Mouse (Mus musculus): Measurements from ENCODE around the gene Zfp784.
A peak's percentile ranks its signal among the peaks of the same experiment; 100 is the strongest.
"Not testable (repeated sequence)": the region's sequence is repeated elsewhere in the genome, so short reads cannot be mapped to it uniquely, and the experiment has no call there.

The Zfp784 gene

DNA sequence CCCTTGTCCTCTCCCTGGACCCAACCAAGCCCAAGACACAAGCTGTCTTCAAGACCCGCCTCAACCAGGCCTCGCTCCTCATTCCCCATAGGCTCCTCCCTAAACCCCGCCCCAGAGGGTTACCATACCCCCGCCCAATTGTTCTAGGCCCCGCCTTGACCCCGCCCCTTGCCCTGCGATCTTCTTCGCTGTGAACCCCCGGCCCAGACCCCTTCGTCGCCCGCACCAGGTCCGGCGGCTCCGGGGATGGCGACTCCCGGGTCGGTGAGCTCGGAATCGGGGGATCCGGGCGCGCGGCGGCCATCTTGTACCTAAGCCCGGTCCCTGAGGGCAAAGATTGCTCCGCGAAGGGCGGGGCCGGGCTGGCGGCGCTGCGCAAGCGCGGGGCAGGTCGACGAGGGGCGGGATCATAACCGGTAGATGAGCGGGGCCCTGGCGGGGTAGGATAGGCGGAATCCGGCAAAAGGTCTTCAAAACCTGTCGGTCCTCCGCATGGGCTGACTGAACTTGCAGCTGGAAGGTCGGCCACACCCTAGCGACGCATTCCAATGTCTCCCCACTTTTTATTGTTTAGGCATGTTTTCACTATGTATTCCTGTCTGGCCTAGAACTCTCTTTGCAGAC lies at the start of gene Zfp784:
Gene Zfp784, minus strand, starts transcription at position 338 of the 624 bp plus-strand sequence.
- DNase-seq (ENCODE audit: low read depth, low spot score), result peak; percentile 81

DNA sequence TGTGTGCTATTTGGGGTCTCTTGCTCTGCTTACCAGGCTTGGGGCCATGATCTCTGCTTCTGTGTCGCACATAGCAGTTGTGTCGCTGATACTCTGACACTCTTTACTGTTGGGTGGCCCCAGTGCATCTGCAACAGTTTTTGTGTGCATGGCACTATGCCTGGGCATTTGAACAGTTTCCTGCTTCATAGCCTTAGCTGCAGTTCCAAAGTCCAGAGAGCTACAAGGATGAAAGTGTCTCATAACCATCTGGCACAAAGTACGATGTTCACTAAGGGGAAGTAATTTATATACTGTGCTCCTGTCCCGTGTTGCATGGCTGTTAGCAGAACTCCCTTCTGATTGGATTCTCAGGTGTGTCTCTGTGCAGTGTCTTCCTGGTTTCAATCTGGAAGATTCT lies 49.6 kb upstream of the Zfp784 start:
- DNase-seq (ENCODE audit: low read depth, low spot score), result no peak

DNA sequence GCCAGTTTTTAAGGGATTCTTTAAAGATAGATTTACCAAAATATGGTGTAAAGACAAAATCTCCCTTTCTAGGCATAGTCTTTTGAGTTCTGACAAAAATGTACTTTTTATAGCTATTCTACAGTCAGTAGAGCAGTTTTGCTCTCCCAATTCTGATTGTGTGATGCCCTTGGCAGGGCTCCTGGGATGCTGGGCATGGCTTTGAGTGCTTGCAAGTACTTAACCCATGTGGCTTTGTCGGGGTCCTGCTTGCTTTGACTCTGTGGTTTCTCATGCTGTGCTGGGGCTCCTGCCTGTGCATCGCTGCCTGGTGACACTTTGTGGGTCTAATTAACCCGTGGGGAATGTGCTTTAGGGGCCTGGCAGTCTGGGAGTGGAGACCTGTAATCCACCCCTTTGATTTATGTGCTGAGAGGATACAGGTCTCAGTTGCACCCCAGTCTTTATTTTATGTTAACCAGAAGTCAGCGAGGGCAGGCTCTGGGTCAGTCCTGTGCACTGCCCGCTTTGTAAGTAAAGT lies 48.7 kb upstream of the Zfp784 start:
- no peak for DNase-seq (ENCODE audit: low read depth, low spot score)

DNA sequence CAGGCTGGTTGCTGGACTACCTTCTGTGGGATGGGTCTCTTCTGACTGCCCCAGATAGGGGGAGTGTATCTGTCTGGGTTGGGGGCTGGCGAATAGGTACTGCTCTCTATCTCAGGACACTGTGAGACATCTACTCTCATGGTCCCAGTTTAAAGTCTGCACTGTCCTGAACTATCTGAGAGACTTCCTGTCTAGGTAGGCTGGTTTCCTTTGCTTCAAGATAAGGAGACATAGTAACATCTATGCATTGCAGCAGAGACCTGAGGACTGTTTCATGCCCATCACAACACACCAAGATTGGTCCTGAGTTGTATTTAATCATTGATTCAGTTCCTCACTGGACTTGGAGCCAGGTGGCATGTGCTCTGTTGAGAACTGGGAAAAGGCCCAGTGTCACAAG lies 47.3 kb upstream of the Zfp784 start:
- no peak for DNase-seq (ENCODE audit: low read depth, low spot score)

DNA sequence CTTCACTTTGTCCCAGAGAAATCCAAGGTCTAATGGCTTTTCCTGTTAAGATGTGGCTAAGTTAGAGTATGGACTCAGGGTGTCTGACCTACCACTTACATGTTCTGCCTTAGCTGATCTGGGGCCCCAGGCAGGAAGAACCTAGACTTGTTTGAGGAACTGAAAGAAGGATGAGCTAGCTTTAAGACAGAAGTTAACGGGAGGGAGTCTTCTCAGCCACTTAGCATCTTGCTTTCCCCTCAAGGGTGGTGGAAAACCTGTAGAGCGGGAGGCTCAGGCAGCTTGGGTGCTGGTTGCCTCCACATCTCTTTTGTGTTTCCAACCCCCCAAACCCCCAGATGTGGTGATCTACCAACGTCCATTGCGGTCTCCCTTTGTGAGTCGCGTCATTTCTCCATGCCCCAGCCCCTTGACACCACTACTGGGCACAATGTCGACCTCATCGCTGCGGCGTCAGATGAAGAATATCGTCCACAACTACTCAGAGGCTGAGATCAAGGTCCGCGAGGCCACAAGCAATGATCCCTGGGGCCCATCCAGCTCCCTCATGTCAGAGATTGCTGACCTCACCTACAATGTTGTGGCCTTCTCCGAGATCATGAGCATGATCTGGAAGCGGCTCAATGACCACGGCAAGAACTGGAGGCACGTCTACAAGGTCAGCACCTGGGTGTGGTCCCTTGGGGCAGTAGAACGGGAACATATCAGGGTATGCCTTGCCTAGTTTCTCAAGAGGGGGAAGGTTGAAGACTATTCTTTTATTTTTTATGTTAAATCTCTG lies 45.3 kb upstream of the Zfp784 start:
- DNase-seq (ENCODE audit: low read depth, low spot score), result no peak

DNA sequence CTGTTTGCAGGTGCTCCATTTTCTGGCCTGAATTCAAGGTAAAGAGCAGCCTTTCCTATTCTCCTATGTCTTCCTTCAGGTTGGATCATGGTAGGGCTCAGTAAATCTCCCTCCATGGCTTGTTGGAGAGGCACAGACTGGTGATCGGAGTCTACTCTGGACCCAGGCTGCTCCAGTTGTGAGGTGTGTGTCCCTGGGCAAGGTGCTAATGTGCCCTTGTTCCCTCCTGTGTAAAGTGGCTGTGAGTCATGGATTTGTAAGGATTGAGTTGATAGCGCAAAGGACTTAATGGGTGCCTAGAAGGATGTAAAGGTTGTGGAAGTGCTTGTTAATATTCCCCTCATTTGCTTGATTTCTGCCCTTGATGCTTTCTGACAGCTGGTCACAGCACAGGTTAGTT lies 43.7 kb upstream of the Zfp784 start:
- no peak for DNase-seq (ENCODE audit: low read depth, low spot score)

DNA sequence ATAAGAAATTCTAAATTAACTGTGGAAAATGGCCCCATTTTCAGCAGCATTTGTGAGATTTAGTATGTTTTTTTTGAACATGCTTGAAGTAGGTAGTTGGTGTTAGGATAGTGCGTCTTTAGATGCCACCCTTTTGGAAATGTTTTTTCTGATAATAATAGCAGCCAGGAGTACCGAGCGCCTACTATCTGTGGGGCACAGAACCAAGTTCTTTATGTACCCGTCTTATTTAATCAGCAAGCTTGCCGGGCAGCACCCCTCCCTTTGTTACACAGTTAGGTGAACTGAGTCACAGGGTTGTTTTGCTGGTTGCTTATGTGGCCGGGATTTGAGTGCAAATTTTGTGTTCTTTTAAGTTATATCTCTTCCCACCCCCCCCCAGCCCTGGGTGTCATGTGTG lies 43.0 kb upstream of the Zfp784 start:
- no peak for DNase-seq (ENCODE audit: low read depth, low spot score)

DNA sequence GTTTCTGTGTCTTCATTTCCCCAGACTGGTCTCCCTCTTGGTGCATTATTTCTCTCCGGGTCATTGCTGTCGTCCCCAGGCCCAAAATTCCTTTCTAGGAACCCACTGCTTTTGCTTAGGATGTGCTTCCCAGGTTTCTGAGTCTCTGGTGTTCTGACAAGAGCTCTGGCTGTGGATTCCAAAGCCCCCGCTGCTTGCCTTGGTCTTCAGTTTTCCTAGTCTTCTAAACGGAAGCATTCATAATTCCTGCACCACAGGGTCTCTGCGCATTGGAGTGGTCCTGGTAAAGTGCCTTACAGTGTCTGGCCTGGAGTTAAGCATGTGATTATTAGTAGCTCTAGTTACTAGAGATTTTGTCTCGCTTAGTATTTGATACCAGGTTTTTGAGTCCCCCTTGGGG lies 42.6 kb upstream of the Zfp784 start:
- no peak for DNase-seq (ENCODE audit: low read depth, low spot score)

DNA sequence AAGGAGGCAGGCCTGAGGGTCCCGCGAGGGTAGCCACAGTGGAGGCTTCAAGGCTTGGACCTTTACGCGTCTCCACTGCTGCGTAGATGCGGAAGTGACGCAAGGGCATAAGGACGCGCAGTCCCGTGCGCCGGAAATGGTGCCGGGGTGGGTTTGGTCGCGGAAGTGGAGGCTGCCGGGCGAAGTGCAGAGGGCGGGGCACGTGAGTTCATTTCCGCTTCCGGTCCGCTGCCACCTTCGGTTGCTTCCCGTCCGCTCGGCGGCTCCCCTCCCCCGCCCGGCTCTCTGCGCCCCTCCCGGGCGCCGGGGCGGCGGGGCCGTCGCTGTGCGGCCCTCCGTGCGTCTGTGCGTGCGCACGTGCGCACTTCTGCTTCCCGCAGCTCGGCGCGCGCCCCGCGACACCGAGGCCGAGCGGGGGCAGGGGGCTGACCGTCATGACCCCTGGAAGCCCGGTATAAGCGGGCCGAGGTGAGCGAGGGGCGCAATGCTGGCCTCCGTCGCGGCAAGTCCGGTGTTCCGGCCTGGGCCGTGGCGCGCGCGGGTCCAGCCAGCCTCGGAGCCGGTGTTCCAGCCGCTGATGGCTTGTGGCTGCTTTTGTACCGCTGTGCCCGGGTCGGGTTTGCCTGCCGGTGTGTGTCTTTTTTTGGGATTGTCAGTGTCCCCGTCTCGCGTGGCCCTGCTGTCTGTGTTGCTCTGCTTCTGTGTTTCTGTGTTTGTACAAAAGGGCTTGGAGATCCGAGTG lies 41.9 kb upstream of the Zfp784 start, which contains the start of gene Epn1:
Gene Epn1, plus strand, starts transcription at position 226 of the 742 bp plus-strand sequence.
- peak; percentile 93 for DNase-seq (ENCODE audit: low read depth, low spot score)

DNA sequence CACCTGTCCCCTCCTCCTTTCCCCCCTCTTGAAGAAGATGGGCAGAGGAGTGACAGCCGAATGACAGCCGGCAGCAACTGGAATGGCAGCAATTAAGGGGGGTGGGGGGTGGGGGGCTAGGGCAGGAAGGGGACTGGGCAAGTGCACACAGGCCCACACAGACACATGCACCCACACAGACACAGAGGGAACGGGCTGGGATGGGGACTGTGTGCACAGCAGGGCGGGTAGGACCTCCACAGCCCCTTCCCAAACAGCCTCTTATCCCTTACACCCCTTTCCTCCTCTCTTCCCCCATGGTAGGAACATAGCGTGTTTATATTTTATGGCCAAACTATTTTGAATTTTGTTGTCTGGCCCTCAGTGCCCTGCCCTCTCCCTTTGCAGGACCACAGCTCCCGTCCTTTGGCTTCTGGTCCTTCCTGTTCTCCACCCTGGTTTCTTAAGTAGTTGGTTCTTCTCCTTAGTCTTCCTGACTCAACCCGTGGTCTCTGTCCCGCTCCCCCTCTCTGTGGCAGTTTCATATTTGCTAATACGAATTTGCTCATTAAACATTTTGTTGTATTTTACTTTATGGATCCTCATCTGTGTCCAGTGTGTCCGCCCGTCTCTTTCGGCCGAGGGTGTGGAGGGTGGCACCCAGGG lies 41.2 kb upstream of the Zfp784 start:
- not testable (repeated sequence) for DNase-seq (ENCODE audit: low read depth, low spot score)

DNA sequence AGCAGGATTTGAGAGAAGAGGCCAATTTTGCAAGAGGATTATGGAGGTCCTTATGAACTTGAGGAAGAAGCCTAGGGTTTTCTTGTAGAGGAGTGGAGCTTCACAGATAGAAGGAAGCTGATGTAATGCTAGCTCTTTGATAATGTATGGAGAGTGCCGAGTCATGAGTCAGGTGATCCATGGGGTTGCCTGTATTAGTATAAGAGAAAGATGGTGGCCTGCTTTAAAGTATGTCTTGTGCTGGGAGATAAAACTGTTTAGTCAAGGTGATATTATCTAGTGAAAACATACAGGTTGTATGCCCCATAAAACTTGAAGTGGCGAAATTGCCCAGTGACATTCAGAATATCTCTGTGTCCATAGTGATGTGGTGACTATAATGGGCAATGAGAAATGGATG lies 38.7 kb upstream of the Zfp784 start:
- DNase-seq (ENCODE audit: low read depth, low spot score), result no peak

DNA sequence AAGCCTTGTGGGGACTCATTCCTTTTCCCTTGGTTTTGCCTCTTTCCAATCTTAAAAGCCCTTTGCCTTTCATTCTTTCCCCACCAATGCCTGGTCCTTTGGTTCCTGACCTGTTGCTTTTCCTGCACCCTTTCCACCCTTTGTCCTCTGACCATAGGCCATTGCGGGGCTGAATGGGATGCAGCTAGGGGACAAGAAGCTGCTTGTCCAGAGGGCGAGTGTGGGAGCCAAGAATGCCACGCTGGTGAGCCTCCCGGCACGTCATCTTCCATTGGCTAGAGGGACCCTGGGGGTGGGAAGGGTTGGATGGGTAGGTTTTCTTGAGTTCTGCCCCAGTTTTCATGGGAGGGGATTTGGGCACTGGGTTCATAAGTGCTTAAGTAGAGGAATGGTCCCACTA lies 36.7 kb upstream of the Zfp784 start:
- no peak for DNase-seq (ENCODE audit: low read depth, low spot score)

DNA sequence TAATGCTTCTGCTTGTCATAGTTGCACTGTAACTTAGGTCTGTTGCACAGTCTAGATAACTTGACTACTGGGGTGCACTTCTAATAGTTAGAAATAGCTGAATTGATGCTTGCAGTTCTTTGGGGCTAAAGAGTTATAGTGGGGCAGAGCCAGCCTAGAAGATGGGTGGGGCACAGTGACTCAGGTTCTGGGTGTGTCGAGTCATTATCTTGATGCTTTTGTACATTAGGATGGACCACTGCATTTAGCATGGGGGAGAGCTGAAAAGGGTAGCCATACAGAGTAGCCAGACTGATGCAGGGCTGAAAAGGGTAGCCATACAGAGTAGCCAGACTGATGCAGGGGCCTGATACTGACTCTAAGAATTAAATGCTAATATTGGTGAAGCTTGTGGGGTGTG lies 35.3 kb upstream of the Zfp784 start:
- DNase-seq (ENCODE audit: low read depth, low spot score), result no peak

DNA sequence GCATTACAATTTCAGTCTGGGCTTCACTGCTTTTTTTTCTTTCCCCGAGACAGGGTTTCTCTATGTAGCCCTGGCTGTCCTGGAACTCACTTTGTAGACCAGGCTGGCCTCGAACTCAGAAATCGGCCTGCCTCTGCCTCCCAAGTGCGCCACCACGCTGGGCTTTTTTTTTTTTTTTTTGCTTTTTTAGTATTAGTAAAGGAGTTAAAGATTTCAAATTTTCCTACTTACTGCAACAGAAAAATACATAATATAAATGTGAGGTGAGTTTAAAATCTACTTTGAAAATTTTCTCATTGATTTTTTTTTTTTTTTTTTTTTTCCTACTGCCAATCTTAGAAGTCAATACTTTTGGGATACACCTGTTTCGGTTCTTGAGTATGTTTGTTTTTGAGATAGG lies 26.6 kb upstream of the Zfp784 start:
- DNase-seq (ENCODE audit: low read depth, low spot score), result no peak

DNA sequence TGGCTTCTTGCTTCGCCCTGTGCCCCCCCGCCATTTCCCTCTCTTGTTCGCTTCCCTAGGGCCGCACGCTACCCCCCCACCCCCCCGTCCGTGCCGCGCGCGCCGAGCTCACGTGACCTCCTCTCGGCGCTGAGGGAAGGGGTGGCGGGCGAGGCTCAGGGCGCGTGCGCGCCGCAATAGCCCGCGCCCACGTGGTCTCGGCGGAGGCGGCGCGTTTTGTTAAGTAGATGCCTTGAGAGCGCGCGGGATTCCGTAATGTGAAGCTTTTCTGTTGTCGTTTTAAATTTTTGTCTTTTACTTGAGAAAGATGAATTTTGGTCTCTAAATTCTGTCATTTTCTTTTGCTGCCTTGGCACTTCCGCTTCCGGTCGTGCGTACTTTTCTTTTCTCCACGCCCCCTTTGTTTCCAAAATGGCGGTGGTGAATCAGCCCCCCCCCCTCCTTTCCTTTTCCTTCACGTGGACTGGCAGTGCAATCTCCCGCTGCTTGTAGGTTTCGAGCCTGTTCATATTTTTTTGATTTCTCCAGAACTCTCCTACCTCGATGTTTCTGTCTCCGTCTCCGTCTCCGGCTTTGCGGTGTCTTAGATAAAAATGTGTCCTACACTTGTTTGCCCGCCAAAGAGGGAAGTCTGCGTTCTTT lies 24.2 kb upstream of the Zfp784 start:
- DNase-seq (ENCODE audit: low read depth, low spot score), result peak; percentile 75

DNA sequence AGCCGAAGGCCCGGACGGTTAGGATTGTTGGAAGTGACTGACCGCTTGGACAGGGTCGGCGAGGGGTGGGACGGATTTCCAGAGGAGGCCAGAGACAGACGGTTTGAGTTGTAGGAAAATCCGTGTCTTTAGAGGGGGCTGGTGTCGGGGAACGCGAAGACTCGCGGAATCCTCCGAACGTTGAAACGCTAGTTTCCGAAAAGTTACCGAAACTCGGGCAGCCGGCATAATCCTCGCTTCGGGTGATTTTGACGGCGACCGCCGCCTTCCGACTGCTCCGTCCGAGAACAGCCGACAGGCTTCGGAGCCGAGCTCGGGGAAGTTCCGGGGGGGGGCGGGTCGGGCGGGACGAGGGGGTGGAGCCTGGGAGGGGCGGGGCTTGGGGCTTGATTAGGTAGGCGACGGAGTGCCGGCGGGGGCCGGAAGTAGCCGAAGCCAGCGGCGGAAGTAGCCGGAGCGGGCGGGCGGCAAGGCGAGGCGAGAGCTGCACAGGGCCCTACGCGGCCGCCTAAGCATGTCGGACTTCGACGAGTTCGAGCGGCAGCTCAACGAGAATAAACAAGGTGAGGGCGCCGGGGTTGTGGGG lies 23.6 kb upstream of the Zfp784 start, which contains the start of gene U2af2:
Gene U2af2, plus strand, starts transcription at position 370 of the 586 bp plus-strand sequence.
- DNase-seq (ENCODE audit: low read depth, low spot score), result peak; percentile 75

DNA sequence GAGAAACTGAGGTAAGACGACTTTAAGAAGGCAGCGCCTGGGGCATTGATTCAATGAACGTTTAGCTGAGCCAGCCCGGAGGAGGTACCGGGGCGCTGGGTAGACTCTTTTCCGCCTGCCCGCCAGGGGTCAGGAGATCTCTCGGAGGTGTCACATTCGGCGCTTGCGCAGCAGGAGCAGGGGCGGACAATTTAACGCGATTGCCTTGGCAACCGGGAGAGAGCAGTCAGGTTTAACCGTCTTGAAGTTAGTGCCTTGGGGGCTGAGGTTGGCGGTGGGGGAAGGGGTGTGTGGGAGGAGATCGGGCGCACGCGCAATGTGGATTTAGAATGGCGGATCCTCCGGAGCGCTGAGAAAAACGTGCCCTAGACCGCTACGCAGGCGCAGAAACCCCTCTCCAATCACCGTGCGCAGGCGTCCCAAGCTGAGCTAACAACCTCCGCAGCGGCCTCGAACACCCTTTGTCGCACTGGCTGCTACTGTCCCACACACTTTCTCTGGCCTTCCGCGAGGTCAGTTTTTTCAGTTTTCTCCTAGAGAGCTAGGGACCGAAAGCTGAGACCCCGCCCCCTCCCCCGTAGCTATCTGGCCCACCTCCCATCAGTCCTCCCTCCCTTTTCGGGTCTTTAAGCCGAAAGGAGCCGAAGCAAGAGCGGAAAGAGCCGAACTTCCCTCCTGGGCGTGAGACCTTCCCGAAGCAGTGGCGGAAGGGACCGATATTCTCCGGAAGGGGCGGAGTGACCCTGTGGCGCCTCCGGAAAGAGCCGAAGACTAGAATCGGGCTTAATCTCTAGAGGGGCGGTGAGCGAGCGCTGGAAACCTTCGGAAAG lies 22.9 kb upstream of the Zfp784 start:
- peak; percentile 97 for DNase-seq (ENCODE audit: low read depth, low spot score)

DNA sequence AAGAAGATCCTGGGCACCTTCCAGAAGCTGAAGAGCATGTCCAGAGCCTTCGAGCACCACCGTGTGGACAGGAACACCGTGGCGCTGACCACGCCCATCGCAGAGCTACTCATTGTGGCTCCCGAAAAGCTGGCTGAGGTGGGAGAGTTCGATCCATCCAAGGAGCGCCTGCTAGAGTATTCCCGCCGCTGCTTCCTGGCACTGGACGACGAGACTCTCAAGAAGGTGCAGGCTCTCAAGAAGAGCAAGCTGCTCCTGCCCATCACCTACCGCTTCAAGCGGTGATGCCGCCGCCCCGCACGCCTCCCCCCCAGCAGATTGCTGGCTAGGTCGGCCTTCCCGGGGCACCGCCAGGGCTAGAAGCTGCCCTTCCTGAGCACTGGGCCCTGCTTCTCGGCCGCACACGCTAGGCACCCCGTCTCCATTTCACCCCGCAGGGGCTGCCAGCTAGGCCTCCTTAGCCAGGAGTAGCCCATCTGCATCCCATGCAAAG lies 22.0 kb upstream of the Zfp784 start:
- DNase-seq (ENCODE audit: low read depth, low spot score), result peak; percentile 69

DNA sequence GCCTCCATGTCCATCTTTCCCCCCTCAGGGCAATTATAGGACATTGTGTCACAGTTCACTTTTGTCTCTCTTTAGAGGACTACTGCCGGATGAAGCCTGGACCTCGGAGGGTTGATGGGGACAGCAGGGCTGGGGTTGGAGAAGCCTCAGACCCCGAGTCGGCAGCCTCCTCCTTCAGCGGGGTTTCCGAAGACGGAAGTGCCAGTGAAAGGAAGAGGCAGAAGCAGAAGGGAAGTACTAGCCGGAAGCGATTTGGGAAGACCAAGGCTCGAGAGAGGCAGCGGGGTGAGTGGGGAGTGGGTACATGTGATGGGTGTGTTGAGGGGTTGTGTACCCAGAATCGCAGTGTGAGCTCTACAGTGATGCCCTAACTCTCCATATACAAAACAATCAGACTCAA lies 21.2 kb upstream of the Zfp784 start:
- no peak for DNase-seq (ENCODE audit: low read depth, low spot score)

DNA sequence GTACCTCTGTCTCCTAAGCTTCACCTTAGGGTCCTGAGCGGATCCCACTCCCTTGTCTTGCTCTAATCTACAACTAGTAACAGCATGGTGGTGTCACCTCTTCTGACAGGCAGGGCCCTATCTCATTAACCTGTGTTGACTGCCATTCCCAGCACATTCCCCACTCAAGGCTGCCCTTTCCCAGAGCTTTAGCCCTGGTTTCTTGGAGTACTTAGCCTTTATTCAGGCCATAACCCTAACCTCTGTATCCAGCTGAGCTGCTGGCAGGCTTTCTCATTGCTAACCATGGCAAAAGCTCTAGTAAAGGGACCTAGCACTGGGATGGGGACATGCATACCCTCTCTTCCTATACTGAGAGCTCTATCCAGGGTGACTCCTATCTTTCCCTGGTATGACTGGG lies 20.4 kb upstream of the Zfp784 start:
- no peak for DNase-seq (ENCODE audit: low read depth, low spot score)

All from embryo, embryonic 11.5 days (tissue).